Mouse (Mus musculus) ES-Bruce4 (cell line): ENCODE data around the gene Gsc2. TPM values are rescaled to one million over a fixed set of nuclear protein-coding genes. Genes with fewer than 3 reads are reported as not detected.

ENCODE experiments used
- H3K27ac ChIP-seq: 2 replicates; pipeline ENCODE4 v1.5.1; 2012; ENCODE audit warnings: low read length, inconsistent platforms; ENCODE audit not compliant: insufficient read depth
- H3K27me3 ChIP-seq: 2 replicates; pipeline ENCODE4 v1.6.1; 2012; ENCODE audit warnings: mild to moderate bottlenecking, low read length, inconsistent platforms; ENCODE audit not compliant: control insufficient read depth, poor library complexity, insufficient read depth, severe bottlenecking
- H3K36me3 ChIP-seq: 2 replicates; pipeline ENCODE4 v1.6.1; 2012; ENCODE audit warnings: inconsistent platforms, mild to moderate bottlenecking, low read length, moderate library complexity; ENCODE audit not compliant: control insufficient read depth, poor library complexity, insufficient read depth, severe bottlenecking
- H3K4me1 ChIP-seq: one replicate; pipeline ENCODE4 v1.8.1; 2011; ENCODE audit warnings: low read length; ENCODE audit not compliant: control insufficient read depth, insufficient read depth
- H3K4me3 ChIP-seq: 2 replicates; pipeline ENCODE4 v1.5.1; 2011; ENCODE audit warnings: low read depth, mild to moderate bottlenecking, low read length
- H3K9ac ChIP-seq: 2 replicates; pipeline ENCODE4 v1.6.1; 2012; ENCODE audit warnings: low read depth, mild to moderate bottlenecking, inconsistent platforms; ENCODE audit not compliant: poor library complexity, severe bottlenecking
- H3K9me3 ChIP-seq: replicated peaks from 2 replicates; pipeline ENCODE4 v1.6.1; 2012; ENCODE audit warnings: mild to moderate bottlenecking, low read length, inconsistent platforms; ENCODE audit not compliant: control insufficient read depth, poor library complexity, insufficient read depth, severe bottlenecking
- CTCF ChIP-seq: IDR thresholded peaks from one replicate; pipeline ENCODE4 v1.8.1; 2011; ENCODE audit warnings: low read depth, low read length
- EP300 ChIP-seq: IDR thresholded peaks from 2 replicates; pipeline ENCODE4 v1.6.1; 2011; ENCODE audit warnings: low read depth, low read length; ENCODE audit not compliant: insufficient read depth
- POLR2A ChIP-seq: IDR thresholded peaks from one replicate; pipeline ENCODE4 v1.8.1; 2011; ENCODE audit warnings: low read length; ENCODE audit not compliant: insufficient read depth
- polyA plus RNA-seq: library from polyadenylated mRNA; stranded (reverse); fragments of >200 nt; gene quantifications from 2 replicates; pipeline ENCODE4 v1.2.4, GENCODE M21; 2011; ENCODE audit warnings: low read depth; ENCODE audit not compliant: missing spikeins, insufficient read depth, insufficient read length

The Gsc2 gene
- polyA plus RNA-seq, 1 experiment, result 0.52 TPM

- Histone ChIP-seq H3K27ac (no peak overlapping the region), H3K9ac (no peak overlapping the region), H3K9me3 (no peaks in the 10 kb centered on the region), H3K27me3 (no peaks in the 10 kb centered on the region), H3K4me3 (no peak overlapping the region), H3K36me3 (peaks cover 5% of the 10 kb centered on the region; the same call in 1 of the 2 replicates), H3K4me1 (no peaks in the 10 kb centered on the region)
- TF ChIP-seq CTCF (no peak), EP300 (no peak), POLR2A (no peak)
Measured at GRCm38 (mm10) chr16:17876096-17876495, 38.8 kb downstream of the Gsc2 start.

- TF ChIP-seq EP300 (no peak), CTCF (no peak), POLR2A (no peak)
- Histone ChIP-seq H3K4me3 (no peak overlapping the region), H3K9ac (no peak overlapping the region), H3K27me3 (no peaks in the 10 kb centered on the region), H3K4me1 (no peaks in the 10 kb centered on the region), H3K36me3 (peaks cover 5% of the 10 kb centered on the region; the same call in 1 of the 2 replicates), H3K9me3 (no peaks in the 10 kb centered on the region), H3K27ac (no peak overlapping the region)
Measured at GRCm38 (mm10) chr16:17875174-17875573, 39.7 kb downstream of the Gsc2 start.

DNA sequence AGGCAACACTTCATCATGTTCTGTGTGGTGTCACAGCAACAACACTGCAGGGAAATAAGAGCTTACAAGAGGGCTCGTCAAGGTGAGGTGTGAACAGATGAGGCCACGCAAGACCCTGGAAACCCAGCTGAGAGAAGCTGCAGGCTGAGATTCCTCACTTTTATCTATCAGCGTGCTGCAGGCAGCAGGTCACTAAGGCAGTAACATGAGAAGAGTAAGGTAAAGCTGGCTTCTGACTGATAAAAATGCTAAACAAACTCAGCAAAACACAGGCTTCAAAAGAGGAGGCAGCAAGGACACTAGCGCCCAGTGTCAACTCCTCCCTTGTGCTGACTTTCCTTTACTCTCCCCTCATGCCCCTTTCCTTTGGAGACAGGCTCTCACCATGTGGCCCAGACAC lies 41.9 kb downstream of the Gsc2 start:
- H3K9me3 ChIP-seq, result no peaks in the 10 kb centered on the region
- TF ChIP-seq POLR2A (no peak), CTCF (no peak), EP300 (no peak)
- H3K27me3 ChIP-seq, result no peaks in the 10 kb centered on the region
- H3K27ac ChIP-seq, result no peak overlapping the region
- no peak overlapping the region for H3K4me3 ChIP-seq
- H3K4me1 ChIP-seq, result no peaks in the 10 kb centered on the region
- peaks cover 5% of the 10 kb centered on the region; the same call in 1 of the 2 replicates for H3K36me3 ChIP-seq
- H3K9ac ChIP-seq, result no peak overlapping the region

- Histone ChIP-seq H3K27me3 (no peaks in the 10 kb centered on the region), H3K9me3 (no peaks in the 10 kb centered on the region), H3K27ac (no peak overlapping the region), H3K36me3 (peaks cover 5% of the 10 kb centered on the region; the same call in 1 of the 2 replicates), H3K4me3 (no peak overlapping the region), H3K4me1 (no peaks in the 10 kb centered on the region), H3K9ac (no peak overlapping the region)
- TF ChIP-seq CTCF (no peak), POLR2A (no peak), EP300 (no peak)
Measured at GRCm38 (mm10) chr16:17871248-17871647, 43.6 kb downstream of the Gsc2 start.

DNA sequence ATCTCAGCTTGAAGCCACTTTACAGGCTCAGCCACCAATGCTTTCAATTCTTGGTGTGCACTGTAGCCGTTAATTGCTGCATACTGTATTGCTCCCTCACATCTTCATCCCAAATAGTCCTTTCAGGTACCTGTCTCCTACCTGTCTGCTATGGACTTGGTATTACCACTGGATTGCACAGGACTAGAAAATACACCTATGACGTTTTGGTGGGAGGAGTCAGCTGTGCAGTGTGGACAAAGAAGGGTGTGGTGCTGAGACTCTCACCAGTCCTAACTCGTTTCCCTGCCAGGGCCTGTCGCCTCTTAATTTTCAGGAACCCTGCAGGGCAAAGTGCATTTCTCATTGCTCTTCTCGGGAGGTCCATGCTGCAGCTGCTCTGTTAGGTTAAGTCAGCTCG lies 49.1 kb downstream of the Gsc2 start:
- H3K27ac ChIP-seq, result no peak overlapping the region
- H3K4me3 ChIP-seq, result no peak overlapping the region
- H3K9ac ChIP-seq, result no peak overlapping the region
- H3K4me1 ChIP-seq, result no peaks in the 10 kb centered on the region
- H3K36me3 ChIP-seq, result no peaks in the 10 kb centered on the region; the same call in 1 of the 2 replicates
- TF ChIP-seq EP300 (no peak), CTCF (no peak), POLR2A (no peak)
- no peaks in the 10 kb centered on the region for H3K9me3 ChIP-seq
- no peaks in the 10 kb centered on the region for H3K27me3 ChIP-seq

GRCm38 (mm10) chr16:17865293-17865692 lies 49.6 kb downstream of the Gsc2 start:
- Histone ChIP-seq H3K36me3 (no peaks in the 10 kb centered on the region; the same call in 1 of the 2 replicates), H3K27me3 (no peaks in the 10 kb centered on the region), H3K4me1 (no peaks in the 10 kb centered on the region)

More at GRCm38 (mm10) chr16:17865293-17865692, 49.6 kb downstream of the Gsc2 start:
- H3K9ac ChIP-seq, result no peak overlapping the region
- H3K27ac ChIP-seq, result no peak overlapping the region
- no peak overlapping the region for H3K4me3 ChIP-seq
- TF ChIP-seq CTCF, result no peak
- no peak for TF ChIP-seq EP300
- no peak for TF ChIP-seq POLR2A
- H3K9me3 ChIP-seq, result no peaks in the 10 kb centered on the region

Other genes starting within 250 kb of the Gsc2 start
- gene Med15, start 182.2 kb downstream of the Gsc2 start, polyA plus RNA-seq, result 51.5 and 54.7 TPM in 2 replicates
- gene Klhl22, start 155.4 kb downstream of the Gsc2 start, polyA plus RNA-seq, result 40.2 and 44.0 TPM in 2 replicates
- gene Scarf2, start 117.8 kb downstream of the Gsc2 start, polyA plus RNA-seq, result 5.8 and 6.5 TPM in 2 replicates
- gene B830017H08Rik, start 81.9 kb downstream of the Gsc2 start, polyA plus RNA-seq, result not detected in 2 replicates
- not detected in 2 replicates for gene Car15, start 76.7 kb downstream of the Gsc2 start, polyA plus RNA-seq
- 0.26 TPM in 1 of 2 replicates, not detected in the other for gene Gm20518, start 23.4 kb downstream of the Gsc2 start, polyA plus RNA-seq
- gene Tssk1, start 20.8 kb downstream of the Gsc2 start, polyA plus RNA-seq, result not detected in 2 replicates
- 36.4 and 40.6 TPM in 2 replicates for gene Dgcr2, start 16.5 kb downstream of the Gsc2 start, polyA plus RNA-seq
- gene Tssk2, start 16.4 kb downstream of the Gsc2 start, polyA plus RNA-seq, result not detected in 2 replicates
- 20.6 and 22.2 TPM in 2 replicates for gene Ess2, start 3.7 kb downstream of the Gsc2 start, polyA plus RNA-seq
- 99.4 and 101 TPM in 2 replicates for gene Slc25a1, start 13.2 kb upstream of the Gsc2 start, polyA plus RNA-seq
- gene Vpreb2, start 65.4 kb upstream of the Gsc2 start, polyA plus RNA-seq, result not detected in 2 replicates
- 30.2 and 31.0 TPM in 2 replicates for gene Dgcr6, start 137.8 kb upstream of the Gsc2 start, polyA plus RNA-seq
- gene Prodh, start 175.1 kb upstream of the Gsc2 start, polyA plus RNA-seq, result 8.7 and 9.2 TPM in 2 replicates
- gene Rtn4r, start 212.6 kb upstream of the Gsc2 start, polyA plus RNA-seq, result 2.2 TPM in 2 replicates